Mouse (Mus musculus): Measurements from ENCODE around the gene Tbc1d9b. TPM values are rescaled to one million over a fixed set of nuclear protein-coding genes. Genes with fewer than 3 reads are reported as not detected.

Tbc1d9b gene
- polyA plus RNA-seq, 2 experiments: 44.9 to 45.2 TPM

GRCm38 (mm10) chr11:50104016-50104415, 27.2 kb upstream of the Tbc1d9b start:
- no peak for ATAC-seq (ENCODE audit: low FRiP score, low read depth)
- no peak for TF ChIP-seq POLR2A (IDR thresholded peaks at IDR 0.05; ENCODE audit: borderline replicate concordance, extremely low read depth, insufficient read depth, insufficient read length)
- H3K36me3 ChIP-seq (ENCODE audit: control insufficient read depth, insufficient read depth, low read length): peaks cover 38% of the 10 kb centered on the region
- DNase-seq (ENCODE audit: low spot score): no peak
- H3K4me1 ChIP-seq (ENCODE audit: control insufficient read depth, insufficient read depth, low read length): no peaks in the 10 kb centered on the region; the same call in 1 of the 2 replicates
- H3K27ac ChIP-seq (replicated peaks; ENCODE audit: low read depth, low read length): no peak overlapping the region
- 93% methylated on average over 6 of the region's 6 CpGs for WGBS
- no peak overlapping the region for H3K9ac ChIP-seq (ENCODE audit: low read depth, low read length, severe bottlenecking)
- H3K4me3 ChIP-seq (replicated peaks; ENCODE audit: low read length): no peak overlapping the region
- H3K4me2 ChIP-seq (replicated peaks; ENCODE audit: low read depth, low read length, severe bottlenecking): no peak overlapping the region
- no peaks in the 10 kb centered on the region for H3K9me3 ChIP-seq (ENCODE audit: control insufficient read depth, low read length)
- H3K27me3 ChIP-seq (ENCODE audit: control insufficient read depth, insufficient read depth, low read length): no peaks in the 10 kb centered on the region

- TF ChIP-seq POLR2A (IDR thresholded peaks at IDR 0.05; ENCODE audit: borderline replicate concordance, extremely low read depth, insufficient read depth, insufficient read length): no peak
- H3K9ac ChIP-seq (ENCODE audit: low read depth, low read length, severe bottlenecking): no peak overlapping the region
- no peak overlapping the region for H3K27ac ChIP-seq (replicated peaks; ENCODE audit: low read depth, low read length)
- H3K4me2 ChIP-seq (replicated peaks; ENCODE audit: low read depth, low read length, severe bottlenecking): no peak overlapping the region
- 88% methylated on average over 5 of the region's 5 CpGs for WGBS
- no peaks in the 10 kb centered on the region for H3K27me3 ChIP-seq (ENCODE audit: control insufficient read depth, insufficient read depth, low read length)
- peaks cover 26% of the 10 kb centered on the region for H3K36me3 ChIP-seq (ENCODE audit: control insufficient read depth, insufficient read depth, low read length)
- no peak overlapping the region for H3K4me3 ChIP-seq (replicated peaks; ENCODE audit: low read length)
- ATAC-seq (ENCODE audit: low FRiP score, low read depth) (no peak), DNase-seq (ENCODE audit: low spot score) (no peak)
- no peaks in the 10 kb centered on the region; the same call in 1 of the 2 replicates for H3K4me1 ChIP-seq (ENCODE audit: control insufficient read depth, insufficient read depth, low read length)
- no peaks in the 10 kb centered on the region for H3K9me3 ChIP-seq (ENCODE audit: control insufficient read depth, low read length)
These were observed 26.0 kb upstream of the Tbc1d9b start for GRCm38 (mm10) chr11:50105237-50105636.

- Histone ChIP-seq H3K4me3 (replicated peaks; ENCODE audit: low read length) (no peak overlapping the region), H3K27ac (replicated peaks; ENCODE audit: low read depth, low read length) (no peak overlapping the region), H3K36me3 (ENCODE audit: control insufficient read depth, insufficient read depth, low read length) (peaks cover 21% of the 10 kb centered on the region), H3K4me2 (replicated peaks; ENCODE audit: low read depth, low read length, severe bottlenecking) (no peak overlapping the region), H3K9me3 (ENCODE audit: control insufficient read depth, low read length) (no peaks in the 10 kb centered on the region), H3K27me3 (ENCODE audit: control insufficient read depth, insufficient read depth, low read length) (no peaks in the 10 kb centered on the region), H3K4me1 (ENCODE audit: control insufficient read depth, insufficient read depth, low read length) (no peaks in the 10 kb centered on the region; the same call in 1 of the 2 replicates), H3K9ac (ENCODE audit: low read depth, low read length, severe bottlenecking) (no peak overlapping the region)
- 74% methylated on average over 7 of the region's 7 CpGs for WGBS
- ATAC-seq (ENCODE audit: low FRiP score, low read depth): no peak
- DNase-seq (ENCODE audit: low spot score): peak; percentile 11
- TF ChIP-seq POLR2A (IDR thresholded peaks at IDR 0.05; ENCODE audit: borderline replicate concordance, extremely low read depth, insufficient read depth, insufficient read length): no peak
These were observed 25.2 kb upstream of the Tbc1d9b start for GRCm38 (mm10) chr11:50106024-50106423.

- Histone ChIP-seq H3K27me3 (ENCODE audit: control insufficient read depth, insufficient read depth, low read length) (no peaks in the 10 kb centered on the region), H3K4me2 (replicated peaks; ENCODE audit: low read depth, low read length, severe bottlenecking) (no peak overlapping the region), H3K9ac (ENCODE audit: low read depth, low read length, severe bottlenecking) (no peak overlapping the region), H3K36me3 (ENCODE audit: control insufficient read depth, insufficient read depth, low read length) (peaks cover 19% of the 10 kb centered on the region), H3K4me1 (ENCODE audit: control insufficient read depth, insufficient read depth, low read length) (no peaks in the 10 kb centered on the region; the same call in 1 of the 2 replicates), H3K4me3 (replicated peaks; ENCODE audit: low read length) (no peak overlapping the region), H3K9me3 (ENCODE audit: control insufficient read depth, low read length) (no peaks in the 10 kb centered on the region), H3K27ac (replicated peaks; ENCODE audit: low read depth, low read length) (peak overlapping the region; percentile 61; the same call in 1 of the 2 replicates)
- ATAC-seq (ENCODE audit: low FRiP score, low read depth): no peak
- TF ChIP-seq POLR2A (IDR thresholded peaks at IDR 0.05; ENCODE audit: borderline replicate concordance, extremely low read depth, insufficient read depth, insufficient read length): no peak
- WGBS: 69% methylated on average over 8 of the region's 8 CpGs
- DNase-seq (ENCODE audit: low spot score): no peak
These were observed 22.4 kb upstream of the Tbc1d9b start for GRCm38 (mm10) chr11:50108823-50109244.

GRCm38 (mm10) chr11:50114329-50114728, 16.9 kb upstream of the Tbc1d9b start:
- DNase-seq (ENCODE audit: low spot score) (peak; percentile 31), ATAC-seq (ENCODE audit: low FRiP score, low read depth) (peak; percentile 44; the same call in 1 of the 2 replicates)
- Histone ChIP-seq H3K9me3 (ENCODE audit: control insufficient read depth, low read length) (no peaks in the 10 kb centered on the region), H3K27ac (replicated peaks; ENCODE audit: low read depth, low read length) (no peak overlapping the region), H3K4me1 (ENCODE audit: control insufficient read depth, insufficient read depth, low read length) (no peaks in the 10 kb centered on the region), H3K9ac (ENCODE audit: low read depth, low read length, severe bottlenecking) (no peak overlapping the region), H3K27me3 (ENCODE audit: control insufficient read depth, insufficient read depth, low read length) (no peaks in the 10 kb centered on the region), H3K36me3 (ENCODE audit: control insufficient read depth, insufficient read depth, low read length) (peaks cover 5% of the 10 kb centered on the region), H3K4me3 (replicated peaks; ENCODE audit: low read length) (no peak overlapping the region), H3K4me2 (replicated peaks; ENCODE audit: low read depth, low read length, severe bottlenecking) (no peak overlapping the region)
- no peak for TF ChIP-seq POLR2A (IDR thresholded peaks at IDR 0.05; ENCODE audit: borderline replicate concordance, extremely low read depth, insufficient read depth, insufficient read length)
- WGBS: 19% methylated on average over 5 of the region's 5 CpGs

Measured in limb, embryonic 14.5 days (tissue).